Mouse (Mus musculus) embryonic facial prominence, embryonic 15.5 days (tissue): ENCODE measurements around the gene Tbc1d14. TPM values are rescaled to one million over a fixed set of nuclear protein-coding genes. Genes with fewer than 3 reads are reported as not detected.
A peak's percentile ranks its signal among the peaks of the same experiment; 100 is the strongest.

Experiments used
- ATAC-seq: fragments of 200-750 bp; cut with Nextera tagmentation; 2 replicates; pipeline ENCODE4 v1.8.0; 2017; ENCODE audit warnings: low read depth, moderate TSS enrichment; ENCODE audit not compliant: insufficient number of reproducible peaks, low FRiP score, low TSS enrichment
- H3K27ac ChIP-seq: fragments of 300-500 bp; sonication (generic); replicated peaks from 2 replicates; pipeline ENCODE4 v1.5.1; 2015; ENCODE audit warnings: mild to moderate bottlenecking, inconsistent platforms
- H3K27me3 ChIP-seq: fragments of 300-500 bp; sonication (generic); 2 replicates; pipeline ENCODE4 v1.6.1; 2015; ENCODE audit warnings: inconsistent platforms
- H3K36me3 ChIP-seq: fragments of 300-500 bp; sonication (generic); 2 replicates; pipeline ENCODE4 v1.6.1; 2015; ENCODE audit warnings: mild to moderate bottlenecking, inconsistent platforms
- H3K4me1 ChIP-seq: fragments of 300-500 bp; sonication (generic); 2 replicates; pipeline ENCODE4 v1.6.1; 2015; ENCODE audit warnings: inconsistent platforms
- H3K4me2 ChIP-seq: fragments of 300-500 bp; sonication (generic); replicated peaks from 2 replicates; pipeline ENCODE4 v1.6.1; 2015; ENCODE audit warnings: mild to moderate bottlenecking, inconsistent platforms
- H3K4me3 ChIP-seq: fragments of 300-500 bp; sonication (generic); replicated peaks from 2 replicates; pipeline ENCODE4 v1.5.1; 2015; ENCODE audit warnings: mild to moderate bottlenecking, inconsistent platforms
- H3K9ac ChIP-seq: fragments of 300-500 bp; sonication (generic); 2 replicates; pipeline ENCODE4 v1.6.1; 2015; ENCODE audit warnings: inconsistent platforms
- H3K9me3 ChIP-seq: fragments of 300-500 bp; sonication (generic); replicated peaks from 2 replicates; pipeline ENCODE4 v1.6.1; 2016; ENCODE audit warnings: inconsistent platforms
- WGBS: fragments of 180-500 bp; shearing (Covaris S2); methylation state at CpG from one replicate; pipeline ENCODE4 v1.1.7; 2015; 5-methylcytosine and 5-hydroxymethylcytosine counted together
- polyA plus RNA-seq: library from polyadenylated mRNA; unstranded; fragments of >200 nt; fragmentation: Nextera tagmentation; extraction: Ambion mirVana; gene quantifications from 2 replicates; pipeline ENCODE4 v1.2.1, GENCODE M21; 2015

Gene Tbc1d14
- polyA plus RNA-seq, 1 experiment from 2014 or later, result 41.3 TPM

- H3K9ac ChIP-seq, result no peak overlapping the region
- H3K4me2 ChIP-seq, result no peak overlapping the region
- 31% methylated on average over 5 of the region's 5 CpGs for WGBS
- H3K4me1 ChIP-seq, result peaks cover 25% of the 10 kb centered on the region
- no peak for ATAC-seq
- no peaks in the 10 kb centered on the region for H3K36me3 ChIP-seq
- H3K27ac ChIP-seq, result peak overlapping the region; percentile 56; the same call in 1 of the 2 replicates
- no peak overlapping the region for H3K4me3 ChIP-seq
- no peaks in the 10 kb centered on the region for H3K27me3 ChIP-seq
- no peaks in the 10 kb centered on the region for H3K9me3 ChIP-seq
Observed at GRCm38 (mm10) chr5:36554496-36554895, 38.6 kb downstream of the Tbc1d14 start.

DNA sequence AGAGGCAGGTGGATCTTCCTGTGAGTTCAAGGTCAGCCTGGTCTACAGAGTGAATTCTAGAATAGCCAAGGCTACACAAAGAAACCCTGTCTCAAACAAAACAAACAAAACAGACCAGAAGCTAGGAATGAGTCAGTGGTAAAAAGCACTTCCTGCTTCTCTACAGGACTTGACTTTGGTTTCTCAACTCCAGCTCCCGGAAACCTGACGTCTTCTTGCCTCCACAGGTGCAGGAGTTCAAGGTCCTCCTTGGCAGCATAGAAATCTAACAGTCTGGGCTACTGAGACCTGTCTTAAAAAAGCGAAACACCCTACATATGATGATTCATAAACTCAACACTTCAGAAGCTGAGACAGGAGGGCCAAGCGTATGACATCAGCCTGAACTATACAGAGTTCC lies 39.2 kb downstream of the Tbc1d14 start:
- Histone ChIP-seq H3K4me3 (no peak overlapping the region), H3K27ac (0 out of 2 replicates have a peak overlapping the region, but pooled peaks have one; percentile 56), H3K9ac (no peak overlapping the region), H3K9me3 (no peaks in the 10 kb centered on the region), H3K27me3 (no peaks in the 10 kb centered on the region), H3K4me2 (no peak overlapping the region), H3K36me3 (no peaks in the 10 kb centered on the region), H3K4me1 (peaks cover 25% of the 10 kb centered on the region)
- no peak for ATAC-seq
- WGBS, result 66% methylated on average over 4 of the region's 4 CpGs

DNA sequence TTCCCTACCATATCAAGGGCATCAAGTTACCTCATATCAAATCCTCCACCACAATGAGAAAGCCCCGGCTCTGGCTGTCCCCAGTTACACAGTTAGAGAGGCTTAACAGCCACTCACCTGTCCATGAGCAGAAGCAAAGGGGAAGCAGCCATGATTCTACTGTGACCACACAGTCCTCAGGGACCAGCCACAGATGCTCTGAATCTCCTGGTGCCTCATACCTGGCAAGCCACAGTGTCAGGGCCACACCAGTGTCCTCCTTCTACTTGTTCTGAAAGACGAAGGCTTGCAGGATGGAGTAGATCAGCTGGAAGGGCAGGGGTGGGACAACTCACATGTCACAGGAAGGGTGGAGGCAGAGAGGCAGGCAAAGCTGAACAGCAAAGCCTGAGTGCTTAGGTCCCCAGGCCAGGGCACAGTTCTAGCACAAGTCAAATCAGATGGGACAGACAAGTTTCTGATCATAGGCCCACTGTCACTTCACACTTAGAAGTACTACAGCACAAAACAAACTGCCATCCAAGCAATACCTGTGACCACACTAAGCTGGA lies 39.9 kb downstream of the Tbc1d14 start:
- WGBS, result 54% methylated on average over 2 of the region's 2 CpGs
- no peak overlapping the region for H3K4me2 ChIP-seq
- no peak overlapping the region for H3K27ac ChIP-seq
- ATAC-seq, result no peak
- no peak overlapping the region for H3K4me3 ChIP-seq
- peaks cover 23% of the 10 kb centered on the region for H3K4me1 ChIP-seq
- no peaks in the 10 kb centered on the region for H3K9me3 ChIP-seq
- no peaks in the 10 kb centered on the region for H3K36me3 ChIP-seq
- H3K27me3 ChIP-seq, result no peaks in the 10 kb centered on the region
- H3K9ac ChIP-seq, result no peak overlapping the region

GRCm38 (mm10) chr5:36552391-36552790 lies 40.7 kb downstream of the Tbc1d14 start:
- ATAC-seq, result no peak
- Histone ChIP-seq H3K9ac (no peak overlapping the region), H3K9me3 (no peaks in the 10 kb centered on the region), H3K4me1 (peaks cover 15% of the 10 kb centered on the region), H3K36me3 (no peaks in the 10 kb centered on the region), H3K4me3 (no peak overlapping the region), H3K27me3 (no peaks in the 10 kb centered on the region), H3K27ac (no peak overlapping the region), H3K4me2 (0 out of 2 replicates have a peak overlapping the region, but pooled peaks have one; percentile 1)
- 84% methylated on average over 4 of the region's 4 CpGs for WGBS

- peaks cover 6% of the 10 kb centered on the region for H3K4me1 ChIP-seq
- 62% methylated on average over 6 of the region's 6 CpGs for WGBS
- no peak for ATAC-seq
- H3K27ac ChIP-seq, result no peak overlapping the region
- H3K4me2 ChIP-seq, result no peak overlapping the region
- H3K9ac ChIP-seq, result no peak overlapping the region
- no peaks in the 10 kb centered on the region for H3K27me3 ChIP-seq
- H3K36me3 ChIP-seq, result no peaks in the 10 kb centered on the region
- no peaks in the 10 kb centered on the region for H3K9me3 ChIP-seq
- H3K4me3 ChIP-seq, result no peak overlapping the region
Observed at GRCm38 (mm10) chr5:36549243-36549642, 43.8 kb downstream of the Tbc1d14 start.

GRCm38 (mm10) chr5:36544765-36545164 lies 48.3 kb downstream of the Tbc1d14 start:
- no peak for ATAC-seq
- Histone ChIP-seq H3K27me3 (no peaks in the 10 kb centered on the region), H3K9ac (no peak overlapping the region), H3K4me2 (no peak overlapping the region), H3K9me3 (no peaks in the 10 kb centered on the region), H3K36me3 (no peaks in the 10 kb centered on the region), H3K27ac (no peak overlapping the region), H3K4me3 (no peak overlapping the region), H3K4me1 (no peaks in the 10 kb centered on the region; the same call in 1 of the 2 replicates)
- WGBS, result 94% methylated on average over 1 of the region's 1 CpGs

GRCm38 (mm10) chr5:36540928-36541327 lies 52.1 kb downstream of the Tbc1d14 start:
- Histone ChIP-seq H3K4me3 (no peak overlapping the region), H3K27me3 (no peaks in the 10 kb centered on the region), H3K4me1 (no peaks in the 10 kb centered on the region; the same call in 1 of the 2 replicates), H3K36me3 (no peaks in the 10 kb centered on the region), H3K9ac (no peak overlapping the region), H3K9me3 (no peaks in the 10 kb centered on the region), H3K4me2 (no peak overlapping the region), H3K27ac (no peak overlapping the region)
- WGBS, result 80% methylated on average over 2 of the region's 2 CpGs
- no peak for ATAC-seq

- H3K27me3 ChIP-seq, result no peaks in the 10 kb centered on the region
- 38% methylated on average over 4 of the region's 4 CpGs for WGBS
- no peak for ATAC-seq
- H3K4me1 ChIP-seq, result no peaks in the 10 kb centered on the region
- H3K4me3 ChIP-seq, result no peak overlapping the region
- H3K4me2 ChIP-seq, result no peak overlapping the region
- H3K9ac ChIP-seq, result no peak overlapping the region
- H3K9me3 ChIP-seq, result no peaks in the 10 kb centered on the region
- H3K27ac ChIP-seq, result no peak overlapping the region
- H3K36me3 ChIP-seq, result no peaks in the 10 kb centered on the region
Observed at GRCm38 (mm10) chr5:36538576-36539187, 54.4 kb downstream of the Tbc1d14 start.

DNA sequence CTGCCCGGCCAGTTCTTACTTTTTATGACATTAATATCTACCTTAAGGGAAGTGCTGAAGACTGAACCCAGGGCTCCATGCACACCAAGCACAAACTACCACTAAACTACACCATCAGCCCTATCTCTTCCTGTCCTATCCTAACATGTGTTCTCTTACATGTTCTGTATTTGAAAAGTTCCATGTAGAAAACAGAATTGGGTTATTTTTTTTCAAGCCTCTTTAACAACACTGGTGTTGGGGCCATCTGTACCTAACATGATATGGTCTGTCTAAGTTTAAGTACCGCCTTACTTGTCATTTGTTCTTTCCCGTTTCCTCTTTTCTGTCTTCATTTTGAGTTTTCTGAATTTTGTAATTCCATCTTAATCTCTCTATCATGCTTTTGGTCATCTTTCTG lies 56.7 kb downstream of the Tbc1d14 start:
- no peaks in the 10 kb centered on the region for H3K4me1 ChIP-seq
- no peaks in the 10 kb centered on the region for H3K27me3 ChIP-seq
- no peak overlapping the region for H3K27ac ChIP-seq
- H3K9me3 ChIP-seq, result no peaks in the 10 kb centered on the region
- ATAC-seq, result no peak
- WGBS, result 87% methylated on average over 3 of the region's 3 CpGs
- no peak overlapping the region for H3K9ac ChIP-seq
- no peaks in the 10 kb centered on the region for H3K36me3 ChIP-seq
- no peak overlapping the region for H3K4me2 ChIP-seq
- H3K4me3 ChIP-seq, result no peak overlapping the region

DNA sequence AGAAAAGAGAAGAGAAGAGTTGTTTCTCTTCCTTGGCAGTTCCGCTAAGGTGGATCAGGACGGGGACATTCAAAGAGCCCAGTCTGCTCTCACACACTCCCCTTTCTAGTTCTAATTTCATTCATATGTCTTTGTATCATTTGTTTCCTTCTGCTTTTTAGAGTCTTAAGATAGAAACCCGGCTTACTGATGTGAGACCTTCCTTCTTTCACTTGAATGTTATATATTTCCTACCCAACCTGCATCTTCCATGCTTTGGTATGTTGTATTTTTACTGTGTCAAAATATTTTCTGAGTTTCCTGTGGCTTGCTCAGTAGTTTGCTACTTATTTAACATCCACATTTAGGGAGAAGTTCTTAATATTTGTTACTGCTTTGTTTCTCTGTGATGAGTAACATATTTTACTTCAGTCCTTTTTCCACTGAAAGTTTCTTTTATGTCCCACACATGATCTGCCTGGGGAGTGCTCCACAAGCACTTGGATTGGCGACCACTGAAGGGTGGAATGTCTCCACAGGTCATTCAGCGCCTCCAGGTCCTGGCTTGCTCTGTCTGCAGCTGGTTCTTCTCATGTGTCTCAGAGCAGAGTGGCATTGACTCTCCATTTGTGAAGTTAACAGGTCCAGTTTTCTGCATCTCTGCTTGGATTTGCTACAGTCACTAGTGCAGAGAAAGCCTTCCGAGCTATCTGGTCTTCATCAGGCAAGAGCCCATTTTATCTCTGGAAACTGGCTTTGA lies 57.5 kb downstream of the Tbc1d14 start:
- no peak overlapping the region for H3K4me3 ChIP-seq
- no peaks in the 10 kb centered on the region for H3K36me3 ChIP-seq
- H3K4me1 ChIP-seq, result no peaks in the 10 kb centered on the region
- H3K9ac ChIP-seq, result no peak overlapping the region
- WGBS, result 71% methylated on average over 6 of the region's 6 CpGs
- H3K27ac ChIP-seq, result no peak overlapping the region
- H3K27me3 ChIP-seq, result no peaks in the 10 kb centered on the region
- H3K4me2 ChIP-seq, result no peak overlapping the region
- no peak for ATAC-seq
- no peaks in the 10 kb centered on the region for H3K9me3 ChIP-seq

- Histone ChIP-seq H3K4me2 (no peak overlapping the region), H3K36me3 (no peaks in the 10 kb centered on the region), H3K4me3 (no peak overlapping the region), H3K4me1 (peaks cover 5% of the 10 kb centered on the region), H3K9ac (no peak overlapping the region), H3K27ac (no peak overlapping the region), H3K27me3 (no peaks in the 10 kb centered on the region), H3K9me3 (no peaks in the 10 kb centered on the region)
- 84% methylated on average over 6 of the region's 6 CpGs for WGBS
- no peak for ATAC-seq
Observed at GRCm38 (mm10) chr5:36534455-36535030, 58.5 kb downstream of the Tbc1d14 start.
